Mouse (Mus musculus): ENCODE results near the gene Snrpd3. TPM values are rescaled to one million over a fixed set of nuclear protein-coding genes. Genes with fewer than 3 reads are reported as not detected.

The Snrpd3 gene
- polyA plus RNA-seq, 1 experiment: 7.4 TPM

- TF ChIP-seq POLR2A (IDR thresholded peaks at IDR 0.05; ENCODE audit: low read depth, low read length): no peak
- TF ChIP-seq CTCF (IDR thresholded peaks at IDR 0.05; ENCODE audit: extremely low read depth, insufficient read length, insufficient replicate concordance, low read depth, low read length): no peak
- WGBS: 79% methylated on average over 5 of the region's 5 CpGs
- no peaks in the 10 kb centered on the region for H3K36me3 ChIP-seq (ENCODE audit: control insufficient read depth, insufficient read depth, low read length)
- no peaks in the 10 kb centered on the region for H3K27me3 ChIP-seq (ENCODE audit: control insufficient read depth, insufficient read depth, low read length)
- no peak overlapping the region for H3K4me3 ChIP-seq (ENCODE audit: low read depth, low read length)
- H3K27ac ChIP-seq (ENCODE audit: insufficient read depth, low read depth, low read length): no peak overlapping the region
- H3K4me1 ChIP-seq (ENCODE audit: control insufficient read depth, insufficient read depth, insufficient read length, low read length): no peaks in the 10 kb centered on the region
Measured at GRCm38 (mm10) chr10:75482271-75482670, 35.1 kb upstream of the Snrpd3 start.

- TF ChIP-seq CTCF (IDR thresholded peaks at IDR 0.05; ENCODE audit: extremely low read depth, insufficient read length, insufficient replicate concordance, low read depth, low read length): no peak
- no peak for TF ChIP-seq POLR2A (IDR thresholded peaks at IDR 0.05; ENCODE audit: low read depth, low read length)
- Histone ChIP-seq H3K27ac (ENCODE audit: insufficient read depth, low read depth, low read length) (no peak overlapping the region), H3K36me3 (ENCODE audit: control insufficient read depth, insufficient read depth, low read length) (no peaks in the 10 kb centered on the region), H3K4me1 (ENCODE audit: control insufficient read depth, insufficient read depth, insufficient read length, low read length) (no peaks in the 10 kb centered on the region), H3K4me3 (ENCODE audit: low read depth, low read length) (no peak overlapping the region), H3K27me3 (ENCODE audit: control insufficient read depth, insufficient read depth, low read length) (no peaks in the 10 kb centered on the region)
- 70% methylated on average over 11 of the region's 11 CpGs for WGBS
Measured at GRCm38 (mm10) chr10:75482919-75483483, 34.4 kb upstream of the Snrpd3 start.

- no peak overlapping the region for H3K27ac ChIP-seq (ENCODE audit: insufficient read depth, low read depth, low read length)
- TF ChIP-seq CTCF (IDR thresholded peaks at IDR 0.05; ENCODE audit: extremely low read depth, insufficient read length, insufficient replicate concordance, low read depth, low read length) (no peak), POLR2A (IDR thresholded peaks at IDR 0.05; ENCODE audit: low read depth, low read length) (no peak)
- H3K36me3 ChIP-seq (ENCODE audit: control insufficient read depth, insufficient read depth, low read length): no peaks in the 10 kb centered on the region
- no peaks in the 10 kb centered on the region for H3K27me3 ChIP-seq (ENCODE audit: control insufficient read depth, insufficient read depth, low read length)
- no peak overlapping the region for H3K4me3 ChIP-seq (ENCODE audit: low read depth, low read length)
- H3K4me1 ChIP-seq (ENCODE audit: control insufficient read depth, insufficient read depth, insufficient read length, low read length): no peaks in the 10 kb centered on the region
- 93% methylated on average over 6 of the region's 6 CpGs for WGBS
Measured at GRCm38 (mm10) chr10:75484066-75484465, 33.3 kb upstream of the Snrpd3 start.

DNA sequence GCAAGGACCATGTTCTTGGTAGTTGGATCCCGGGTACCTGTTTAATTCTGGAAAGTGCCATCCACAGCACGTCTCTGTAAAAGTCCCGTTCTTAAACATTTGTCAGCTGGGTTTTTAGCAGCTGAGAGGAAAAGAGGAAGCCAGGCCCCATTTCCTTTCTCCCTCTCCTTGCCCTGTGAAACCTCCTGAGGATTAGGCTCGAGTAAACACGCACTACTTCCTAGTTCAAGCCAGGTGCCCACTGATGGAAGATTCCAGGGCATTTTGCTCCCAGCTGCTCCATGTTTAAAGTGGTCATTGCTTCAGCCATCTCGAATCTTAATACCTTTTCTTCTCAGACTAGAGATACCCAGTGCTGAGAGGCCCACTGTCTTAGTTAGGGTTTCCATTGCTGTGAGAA is 32.6 kb upstream of the Snrpd3 start:
- TF ChIP-seq POLR2A (IDR thresholded peaks at IDR 0.05; ENCODE audit: low read depth, low read length) (no peak), CTCF (IDR thresholded peaks at IDR 0.05; ENCODE audit: extremely low read depth, insufficient read length, insufficient replicate concordance, low read depth, low read length) (no peak)
- Histone ChIP-seq H3K4me1 (ENCODE audit: control insufficient read depth, insufficient read depth, insufficient read length, low read length) (no peaks in the 10 kb centered on the region), H3K36me3 (ENCODE audit: control insufficient read depth, insufficient read depth, low read length) (no peaks in the 10 kb centered on the region), H3K27ac (ENCODE audit: insufficient read depth, low read depth, low read length) (no peak overlapping the region), H3K4me3 (ENCODE audit: low read depth, low read length) (no peak overlapping the region), H3K27me3 (ENCODE audit: control insufficient read depth, insufficient read depth, low read length) (no peaks in the 10 kb centered on the region)
- WGBS: 58% methylated on average over 6 of the region's 6 CpGs

DNA sequence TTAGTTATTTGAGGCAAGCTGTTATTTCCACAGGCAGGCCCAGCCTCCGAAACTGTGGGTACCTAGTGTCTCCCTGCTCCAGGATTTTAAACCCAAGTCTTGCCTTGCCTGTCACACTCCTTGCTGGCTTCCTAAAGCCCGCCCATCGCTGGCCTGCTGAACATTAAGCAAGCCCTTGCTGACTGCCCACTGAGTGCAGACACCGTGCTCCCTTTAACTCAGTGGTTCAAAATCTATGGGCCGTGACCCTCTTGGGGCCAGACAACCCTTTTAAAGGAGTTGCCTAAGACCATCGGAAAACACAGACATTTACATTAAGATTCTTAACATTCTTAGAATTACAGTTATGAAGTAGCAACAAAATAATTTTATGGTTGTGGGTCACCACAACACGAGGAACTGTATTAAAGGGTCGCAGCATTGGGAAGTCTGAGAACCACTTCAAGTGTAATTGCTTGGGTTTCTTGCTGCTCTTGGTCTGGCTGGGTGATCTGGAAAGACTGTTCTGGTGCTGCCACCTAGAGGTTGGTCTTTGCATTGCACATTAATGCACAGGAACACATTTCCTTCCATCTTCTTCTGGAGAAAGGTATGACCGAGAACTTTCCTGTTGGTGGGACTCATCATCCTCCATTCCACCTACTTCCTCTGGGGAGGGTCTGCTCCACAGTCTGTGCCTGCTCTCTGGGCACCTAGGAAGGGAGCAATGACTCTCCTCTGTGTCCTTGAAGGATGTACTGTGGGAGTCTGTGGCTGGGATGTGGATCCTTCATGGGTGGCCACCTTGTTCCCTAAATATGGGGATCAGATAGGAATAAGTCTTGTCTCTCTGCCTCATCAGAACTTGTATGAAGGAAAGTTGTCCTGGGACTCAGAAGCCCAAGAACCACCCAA is 31.0 kb upstream of the Snrpd3 start:
- TF ChIP-seq POLR2A (IDR thresholded peaks at IDR 0.05; ENCODE audit: low read depth, low read length) (no peak), CTCF (IDR thresholded peaks at IDR 0.05; ENCODE audit: extremely low read depth, insufficient read length, insufficient replicate concordance, low read depth, low read length) (peak; percentile 55; the same call in 1 of the 2 replicates)
- H3K27ac ChIP-seq (ENCODE audit: insufficient read depth, low read depth, low read length): no peak overlapping the region
- H3K27me3 ChIP-seq (ENCODE audit: control insufficient read depth, insufficient read depth, low read length): no peaks in the 10 kb centered on the region
- no peaks in the 10 kb centered on the region for H3K36me3 ChIP-seq (ENCODE audit: control insufficient read depth, insufficient read depth, low read length)
- 51% methylated on average over 9 of the region's 9 CpGs for WGBS
- no peak overlapping the region for H3K4me3 ChIP-seq (ENCODE audit: low read depth, low read length)
- no peaks in the 10 kb centered on the region for H3K4me1 ChIP-seq (ENCODE audit: control insufficient read depth, insufficient read depth, insufficient read length, low read length)

GRCm38 (mm10) chr10:75487131-75487530 is 30.2 kb upstream of the Snrpd3 start:
- TF ChIP-seq CTCF (IDR thresholded peaks at IDR 0.05; ENCODE audit: extremely low read depth, insufficient read length, insufficient replicate concordance, low read depth, low read length) (no peak), POLR2A (IDR thresholded peaks at IDR 0.05; ENCODE audit: low read depth, low read length) (no peak)
- Histone ChIP-seq H3K27me3 (ENCODE audit: control insufficient read depth, insufficient read depth, low read length) (no peaks in the 10 kb centered on the region), H3K4me1 (ENCODE audit: control insufficient read depth, insufficient read depth, insufficient read length, low read length) (peaks cover 3% of the 10 kb centered on the region; the same call in 1 of the 2 replicates), H3K36me3 (ENCODE audit: control insufficient read depth, insufficient read depth, low read length) (no peaks in the 10 kb centered on the region), H3K27ac (ENCODE audit: insufficient read depth, low read depth, low read length) (no peak overlapping the region), H3K4me3 (ENCODE audit: low read depth, low read length) (no peak overlapping the region)
- WGBS: 75% methylated on average over 3 of the region's 3 CpGs

GRCm38 (mm10) chr10:75489522-75489921 is 27.8 kb upstream of the Snrpd3 start:
- H3K4me3 ChIP-seq (ENCODE audit: low read depth, low read length): no peak overlapping the region
- TF ChIP-seq POLR2A (IDR thresholded peaks at IDR 0.05; ENCODE audit: low read depth, low read length): no peak
- no peak for TF ChIP-seq CTCF (IDR thresholded peaks at IDR 0.05; ENCODE audit: extremely low read depth, insufficient read length, insufficient replicate concordance, low read depth, low read length)
- peaks cover 6% of the 10 kb centered on the region; the same call in 1 of the 2 replicates for H3K4me1 ChIP-seq (ENCODE audit: control insufficient read depth, insufficient read depth, insufficient read length, low read length)
- H3K27ac ChIP-seq (ENCODE audit: insufficient read depth, low read depth, low read length): no peak overlapping the region
- no peaks in the 10 kb centered on the region for H3K27me3 ChIP-seq (ENCODE audit: control insufficient read depth, insufficient read depth, low read length)
- H3K36me3 ChIP-seq (ENCODE audit: control insufficient read depth, insufficient read depth, low read length): no peaks in the 10 kb centered on the region
- 36% methylated on average over 2 of the region's 2 CpGs for WGBS
